Mouse (Mus musculus): ENCODE measurements around the gene Gm42906. TPM values are rescaled to one million over a fixed set of nuclear protein-coding genes. Genes with fewer than 3 reads are reported as not detected.
A peak's percentile ranks its signal among the peaks of the same experiment; 100 is the strongest.

Gene Gm42906
- polyA plus RNA-seq, 1 experiment from 2014 or later: not detected

DNA sequence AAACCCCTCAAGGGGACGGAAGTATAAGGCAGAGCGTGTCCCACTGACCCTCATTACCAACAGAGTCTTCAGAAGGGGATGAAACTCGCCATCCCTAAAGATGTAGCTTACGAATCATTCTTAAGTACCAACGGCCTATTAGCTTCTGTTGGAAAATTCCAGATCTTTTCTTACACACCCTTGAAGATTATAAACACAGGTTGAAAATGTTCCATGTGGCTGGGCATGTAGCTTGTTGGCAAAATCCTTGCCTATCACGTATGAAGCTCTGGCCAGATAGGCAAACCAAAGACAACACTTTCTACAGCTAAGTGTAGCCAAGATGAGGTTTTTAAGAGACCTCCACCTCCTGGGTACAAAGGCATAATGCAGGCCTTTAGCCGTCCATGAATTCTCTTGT is 319.0 kb downstream of the Gm42906 start:
- Histone ChIP-seq H3K4me3 (no peak overlapping the region), H3K36me3 (no peaks in the 10 kb centered on the region), H3K27ac (no peak overlapping the region), H3K9ac (no peak overlapping the region), H3K9me3 (replicated peaks) (no peaks in the 10 kb centered on the region), H3K4me2 (0 out of 2 replicates have a peak overlapping the region, but pooled peaks have one; percentile 41), H3K27me3 (replicated peaks) (no peaks in the 10 kb centered on the region), H3K4me1 (peaks cover 5% of the 10 kb centered on the region; the same call in 1 of the 2 replicates)
- 68% methylated on average over 7 of the region's 7 CpGs for WGBS (ENCODE audit: insufficient replicate concordance)
- ATAC-seq: no peak

DNA sequence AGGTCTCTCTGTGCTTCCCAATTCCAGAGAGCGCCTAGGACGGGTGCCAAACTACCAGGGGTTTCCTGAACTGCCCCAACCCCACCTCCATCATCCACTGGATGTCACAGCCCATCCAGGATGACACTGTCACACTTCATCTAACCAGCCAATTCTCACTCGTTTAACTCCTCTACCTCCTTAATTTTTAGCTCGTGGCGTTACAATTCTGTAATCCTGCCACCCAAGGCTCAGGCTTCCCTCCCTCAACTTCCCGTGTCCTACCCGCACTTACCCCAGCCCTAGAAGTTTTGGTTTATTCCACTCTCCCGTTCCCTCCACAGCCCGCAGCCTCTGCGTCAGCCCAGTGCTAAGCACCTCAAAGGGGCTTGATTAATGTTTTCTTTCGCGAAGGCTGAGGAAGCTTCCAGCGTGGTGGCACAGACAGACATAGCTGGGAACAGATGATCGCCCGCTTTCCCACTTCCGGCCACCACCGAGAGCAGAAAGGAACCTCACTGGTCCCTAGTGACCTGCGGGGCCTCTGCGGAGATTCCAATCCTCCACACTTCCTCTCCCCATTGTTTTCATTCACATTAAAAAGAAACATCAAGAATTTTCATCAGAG is 319.6 kb downstream of the Gm42906 start:
- Histone ChIP-seq H3K27ac (no peak overlapping the region), H3K9ac (0 out of 2 replicates have a peak overlapping the region, but pooled peaks have one; percentile 27), H3K36me3 (no peaks in the 10 kb centered on the region), H3K27me3 (replicated peaks) (no peaks in the 10 kb centered on the region), H3K4me1 (peaks cover 5% of the 10 kb centered on the region; the same call in 1 of the 2 replicates), H3K4me3 (no peak overlapping the region), H3K9me3 (replicated peaks) (no peaks in the 10 kb centered on the region), H3K4me2 (peak overlapping the region; percentile 41)
- ATAC-seq: no peak
- WGBS (ENCODE audit: insufficient replicate concordance): 24% methylated on average over 19 of the region's 19 CpGs

DNA sequence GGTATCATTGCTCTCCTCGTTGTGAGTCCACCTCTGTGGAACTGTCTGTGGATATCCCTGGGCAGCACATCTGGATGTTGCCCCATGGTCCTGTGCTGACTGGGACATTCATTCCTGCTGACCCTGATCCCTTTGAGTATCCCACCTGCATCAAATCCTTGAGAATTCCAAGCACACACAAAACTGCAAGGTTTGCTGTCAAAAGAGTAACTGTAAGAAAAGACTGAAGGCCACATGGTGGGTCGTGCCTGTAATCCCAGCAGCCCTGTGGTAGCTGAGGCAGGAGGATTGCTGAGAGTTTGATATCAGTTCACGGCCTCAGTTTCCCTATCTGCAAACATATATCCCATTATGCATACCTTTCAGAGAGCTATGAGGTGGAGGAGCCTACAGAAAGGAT is 321.1 kb downstream of the Gm42906 start:
- Histone ChIP-seq H3K27me3 (replicated peaks) (no peaks in the 10 kb centered on the region), H3K27ac (no peak overlapping the region), H3K36me3 (no peaks in the 10 kb centered on the region), H3K4me2 (no peak overlapping the region), H3K4me3 (no peak overlapping the region), H3K9me3 (replicated peaks) (no peaks in the 10 kb centered on the region), H3K9ac (no peak overlapping the region), H3K4me1 (peaks cover 5% of the 10 kb centered on the region; the same call in 1 of the 2 replicates)
- ATAC-seq: no peak
- WGBS (ENCODE audit: insufficient replicate concordance): 65% methylated on average over 3 of the region's 3 CpGs

DNA sequence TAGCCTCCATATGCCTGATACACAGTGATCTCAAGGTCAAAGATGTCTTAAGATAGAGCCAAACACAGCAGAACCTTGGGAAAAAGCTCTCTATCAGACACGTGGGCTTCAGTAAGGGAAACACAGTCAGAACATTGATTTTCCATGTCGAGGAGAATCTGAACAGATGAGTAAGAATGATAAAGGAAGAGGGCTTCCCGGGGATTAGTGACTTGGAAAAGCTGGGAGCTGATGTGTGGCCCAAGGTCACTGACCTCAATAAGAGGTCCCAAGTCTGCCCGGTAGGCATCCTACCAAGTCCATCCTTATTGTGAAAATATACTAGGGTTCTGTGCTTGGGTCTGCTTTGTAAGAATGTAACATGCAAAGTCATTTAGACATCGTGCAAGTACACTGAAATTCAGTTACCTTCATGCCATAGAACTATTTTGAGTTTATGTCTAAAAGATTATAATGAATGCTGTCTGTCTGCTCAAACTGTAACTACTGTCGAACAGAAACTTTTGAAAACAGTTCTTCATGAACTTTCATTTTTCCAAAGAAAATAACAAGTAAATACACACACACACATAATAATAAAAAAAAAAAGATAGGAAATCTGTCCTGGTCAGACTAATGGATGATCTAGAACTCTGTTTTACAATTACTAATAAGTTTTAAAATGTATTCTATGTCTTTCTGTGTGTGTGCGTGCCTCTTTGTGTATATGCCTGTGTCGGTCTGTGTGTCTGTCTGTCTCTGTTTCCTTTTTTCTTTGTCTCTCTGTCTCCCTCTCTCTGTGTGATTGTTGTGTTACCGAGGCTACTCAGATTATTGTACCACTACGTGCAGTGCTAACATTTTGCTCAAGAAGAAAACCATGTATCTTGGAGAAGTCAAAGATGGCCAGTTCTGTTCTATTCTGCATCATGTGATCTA is 322.6 kb downstream of the Gm42906 start:
- H3K9me3 ChIP-seq (replicated peaks): no peaks in the 10 kb centered on the region
- H3K36me3 ChIP-seq: no peaks in the 10 kb centered on the region
- no peaks in the 10 kb centered on the region for H3K27me3 ChIP-seq (replicated peaks)
- H3K4me2 ChIP-seq: no peak overlapping the region
- H3K4me3 ChIP-seq: no peak overlapping the region
- H3K4me1 ChIP-seq: peaks cover 5% of the 10 kb centered on the region; the same call in 1 of the 2 replicates
- WGBS (ENCODE audit: insufficient replicate concordance): 60% methylated on average over 10 of the region's 10 CpGs
- ATAC-seq: no peak
- H3K27ac ChIP-seq: no peak overlapping the region
- no peak overlapping the region for H3K9ac ChIP-seq

DNA sequence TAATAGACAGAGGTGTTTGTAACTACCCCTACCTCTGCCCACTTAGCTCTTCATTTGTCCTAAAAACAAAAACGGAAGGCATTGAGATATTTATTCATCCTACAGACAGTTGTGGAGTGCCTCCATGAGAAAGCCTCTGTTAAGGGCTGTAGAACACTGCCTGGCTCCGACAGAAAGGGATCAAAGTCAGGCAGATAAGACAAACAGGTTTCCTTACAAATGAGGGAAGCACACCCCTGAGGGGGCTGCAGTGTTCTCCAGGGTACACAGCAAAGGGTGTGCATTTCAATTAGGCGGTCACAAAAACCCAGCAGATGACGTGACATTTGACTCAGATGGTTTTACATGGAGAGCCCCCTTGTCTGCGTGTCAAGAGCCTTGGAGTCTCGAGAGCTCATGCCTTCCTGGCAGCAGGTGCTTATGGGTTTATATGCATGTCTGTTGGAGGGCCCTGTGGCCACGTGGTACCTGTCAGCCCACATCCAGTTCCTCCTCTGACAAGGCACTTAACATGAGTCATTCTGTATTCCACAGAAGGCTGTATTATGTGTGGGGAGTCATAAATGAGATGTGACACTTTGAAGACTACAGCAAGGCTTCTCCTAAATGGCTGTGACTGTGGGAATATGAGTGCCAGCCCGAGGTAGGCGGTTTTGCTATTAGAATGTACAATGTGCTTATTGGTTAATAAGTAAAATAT is 323.5 kb downstream of the Gm42906 start:
- no peak for ATAC-seq
- Histone ChIP-seq H3K4me3 (no peak overlapping the region), H3K4me1 (peaks cover 5% of the 10 kb centered on the region; the same call in 1 of the 2 replicates), H3K36me3 (no peaks in the 10 kb centered on the region), H3K4me2 (no peak overlapping the region), H3K27me3 (replicated peaks) (no peaks in the 10 kb centered on the region), H3K27ac (no peak overlapping the region), H3K9ac (no peak overlapping the region), H3K9me3 (replicated peaks) (no peaks in the 10 kb centered on the region)
- WGBS (ENCODE audit: insufficient replicate concordance): 45% methylated on average over 9 of the region's 9 CpGs

DNA sequence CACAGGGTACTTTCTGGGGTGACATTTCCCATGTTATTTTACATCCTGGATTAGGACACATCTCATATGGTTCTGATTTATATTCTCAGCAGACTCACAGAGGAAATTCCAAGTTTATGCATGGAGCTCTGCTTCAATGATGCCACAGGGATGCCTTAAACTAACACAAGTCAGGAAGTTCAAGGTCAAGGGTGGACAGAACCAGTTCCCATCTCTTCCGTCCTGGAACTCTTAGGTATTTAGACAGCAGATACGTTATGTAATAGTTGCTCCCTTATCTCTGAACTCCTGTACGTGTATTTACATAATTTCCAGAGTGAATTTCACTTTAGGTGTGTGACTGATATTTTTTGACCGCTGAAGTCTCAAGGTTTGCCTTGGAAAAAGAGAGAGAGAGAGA is 324.7 kb downstream of the Gm42906 start:
- H3K4me3 ChIP-seq: no peak overlapping the region
- 42% methylated on average over 4 of the region's 4 CpGs for WGBS (ENCODE audit: insufficient replicate concordance)
- H3K36me3 ChIP-seq: no peaks in the 10 kb centered on the region
- H3K27ac ChIP-seq: no peak overlapping the region
- peaks cover 2% of the 10 kb centered on the region; the same call in 1 of the 2 replicates for H3K4me1 ChIP-seq
- ATAC-seq: no peak
- H3K27me3 ChIP-seq (replicated peaks): no peaks in the 10 kb centered on the region
- no peak overlapping the region for H3K9ac ChIP-seq
- no peak overlapping the region for H3K4me2 ChIP-seq
- no peaks in the 10 kb centered on the region for H3K9me3 ChIP-seq (replicated peaks)

DNA sequence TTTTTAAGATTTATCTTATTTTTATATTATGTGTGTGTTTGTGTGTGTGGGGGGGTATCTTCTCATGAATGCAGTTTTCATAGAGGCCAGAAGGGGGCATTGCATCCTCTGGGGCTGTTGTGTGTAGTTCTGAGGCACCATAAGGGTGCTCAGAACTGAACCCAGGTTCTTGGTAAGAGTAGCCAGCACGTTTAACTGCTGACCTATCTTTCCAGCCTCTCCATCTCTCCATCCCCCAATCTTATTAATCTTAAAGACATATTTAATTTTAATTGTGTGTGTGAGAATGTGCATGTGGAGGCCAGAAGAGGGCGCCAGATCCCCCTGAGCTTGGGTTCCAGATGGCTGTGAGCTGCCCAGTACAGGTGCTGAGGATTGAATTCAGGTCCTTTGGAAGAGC is 325.7 kb downstream of the Gm42906 start:
- Histone ChIP-seq H3K9ac (no peak overlapping the region), H3K9me3 (replicated peaks) (no peaks in the 10 kb centered on the region), H3K27me3 (replicated peaks) (no peaks in the 10 kb centered on the region), H3K4me2 (no peak overlapping the region), H3K4me1 (no peaks in the 10 kb centered on the region), H3K36me3 (no peaks in the 10 kb centered on the region), H3K4me3 (no peak overlapping the region), H3K27ac (no peak overlapping the region)
- ATAC-seq: 0 out of 2 replicates have a peak, but pooled peaks have one; percentile 24
- 35% methylated on average over 2 of the region's 2 CpGs for WGBS (ENCODE audit: insufficient replicate concordance)

DNA sequence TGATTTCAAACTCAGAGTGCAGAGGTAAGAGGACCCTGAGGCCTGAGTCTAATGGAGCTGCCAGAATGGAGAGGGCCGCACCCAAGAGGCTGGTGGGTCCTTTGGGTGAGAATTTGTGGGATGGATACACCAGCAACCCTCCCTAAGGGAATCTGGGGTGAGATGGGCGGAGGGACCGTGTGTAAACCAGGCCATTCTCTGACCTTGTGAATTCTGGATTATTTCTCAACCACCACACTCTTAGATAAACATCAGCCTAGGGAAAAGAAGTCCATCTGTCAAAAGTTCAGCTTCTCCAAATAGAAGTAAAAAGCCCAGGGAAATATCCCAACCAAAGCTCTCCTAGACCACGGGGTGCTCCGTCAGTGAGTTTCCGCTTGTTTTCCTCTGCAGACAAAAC is 332.0 kb downstream of the Gm42906 start:
- no peaks in the 10 kb centered on the region for H3K4me1 ChIP-seq
- no peak overlapping the region for H3K4me2 ChIP-seq
- 76% methylated on average over 6 of the region's 6 CpGs for WGBS (ENCODE audit: insufficient replicate concordance)
- 0 out of 2 replicates have a peak, but pooled peaks cover 3% of the 10 kb centered on the region for H3K36me3 ChIP-seq
- no peak overlapping the region for H3K9ac ChIP-seq
- no peak overlapping the region for H3K4me3 ChIP-seq
- no peaks in the 10 kb centered on the region for H3K9me3 ChIP-seq (replicated peaks)
- ATAC-seq: peak; percentile 57; the same call in 1 of the 2 replicates
- H3K27ac ChIP-seq: peak overlapping the region; percentile 59; the same call in 1 of the 2 replicates
- H3K27me3 ChIP-seq (replicated peaks): no peaks in the 10 kb centered on the region

DNA sequence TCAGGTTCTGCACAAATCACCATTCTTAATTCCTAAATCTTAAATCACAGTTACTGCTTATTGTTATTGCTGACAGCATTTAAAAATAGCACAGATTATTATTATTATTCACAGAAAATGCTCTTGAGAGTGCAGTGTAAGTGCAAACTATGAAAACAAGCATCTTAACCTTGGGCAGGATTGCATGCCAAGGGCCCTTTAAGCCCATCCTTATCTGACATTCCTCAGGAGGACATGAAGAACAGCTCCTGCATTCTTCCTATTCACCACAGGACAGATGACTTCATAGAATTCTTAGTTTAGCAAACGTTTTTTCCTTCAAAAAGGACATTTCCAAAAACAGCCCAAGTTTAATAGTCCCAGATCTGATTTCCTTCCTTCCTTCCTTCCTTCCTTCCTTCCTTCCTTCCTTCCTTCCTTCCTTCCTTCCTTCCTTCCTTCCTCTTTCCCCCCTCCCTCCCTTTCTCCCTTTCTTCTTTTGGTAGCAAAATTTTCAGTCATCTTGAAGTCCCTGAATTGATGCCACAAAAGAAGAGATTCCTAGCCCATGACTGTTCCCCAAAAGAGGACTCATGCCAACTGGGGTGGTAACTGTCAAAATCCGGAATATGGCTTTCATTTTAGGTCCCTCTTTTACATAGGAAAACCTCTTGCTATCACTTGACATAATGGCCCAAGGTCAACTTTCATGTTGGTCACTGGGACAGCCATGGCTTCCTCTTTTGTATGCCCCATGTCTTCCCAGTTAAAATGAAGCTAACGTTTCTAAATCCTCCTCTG is 334.9 kb downstream of the Gm42906 start:
- Histone ChIP-seq H3K4me2 (no peak overlapping the region), H3K9ac (no peak overlapping the region), H3K36me3 (0 out of 2 replicates have a peak, but pooled peaks cover 3% of the 10 kb centered on the region), H3K4me3 (no peak overlapping the region), H3K27ac (no peak overlapping the region), H3K4me1 (no peaks in the 10 kb centered on the region), H3K27me3 (replicated peaks) (no peaks in the 10 kb centered on the region), H3K9me3 (replicated peaks) (no peaks in the 10 kb centered on the region)
- no peak for ATAC-seq
- WGBS (ENCODE audit: insufficient replicate concordance): 37% methylated on average over 3 of the region's 3 CpGs

DNA sequence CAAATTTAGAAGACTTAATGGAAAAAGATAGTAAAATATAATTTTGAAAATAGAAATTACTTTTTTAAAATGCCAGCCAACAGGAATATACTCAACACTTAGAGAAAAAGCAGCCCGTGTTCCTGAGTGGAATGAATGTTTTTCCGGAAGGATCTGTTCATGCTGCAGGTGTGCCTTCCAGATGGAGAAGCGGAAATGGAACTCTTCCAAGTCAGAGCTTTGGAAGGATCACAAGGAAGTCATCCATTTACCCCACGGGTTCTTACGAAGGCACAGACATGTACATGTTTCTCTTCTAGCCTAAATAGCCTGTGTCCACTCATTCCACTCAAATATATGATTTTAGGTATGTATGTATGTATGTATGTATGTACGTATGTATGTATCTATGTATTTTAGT is 337.0 kb downstream of the Gm42906 start:
- WGBS (ENCODE audit: insufficient replicate concordance): 75% methylated on average over 6 of the region's 6 CpGs
- peaks cover 4% of the 10 kb centered on the region; the same call in 1 of the 2 replicates for H3K4me1 ChIP-seq

DNA sequence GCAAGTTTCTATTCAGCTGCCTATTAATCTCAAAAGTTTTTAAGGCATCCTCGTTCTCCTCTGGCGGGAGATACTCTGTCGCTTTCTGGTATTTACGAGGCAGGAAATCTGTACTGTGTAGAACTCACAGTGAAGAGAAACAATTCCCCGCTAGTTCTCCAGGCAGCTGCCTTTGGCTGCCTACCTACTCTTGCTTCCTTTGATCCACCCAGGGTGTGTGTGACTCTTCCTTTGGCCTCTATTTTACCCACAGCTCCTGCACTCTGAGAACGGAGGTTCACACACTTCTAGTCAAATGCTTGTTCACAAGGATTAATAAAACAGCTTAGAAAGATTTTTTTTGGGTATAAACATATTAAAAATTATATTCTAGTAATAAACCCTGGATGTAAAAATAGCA is 338.8 kb downstream of the Gm42906 start:
- WGBS (ENCODE audit: insufficient replicate concordance): 70% methylated on average over 6 of the region's 6 CpGs
- ATAC-seq: no peak

More for the DNA sequence above, 337.0 kb downstream of the Gm42906 start:
- H3K27me3 ChIP-seq (replicated peaks): no peaks in the 10 kb centered on the region
- H3K36me3 ChIP-seq: 0 out of 2 replicates have a peak, but pooled peaks cover 3% of the 10 kb centered on the region
- H3K4me3 ChIP-seq: no peak overlapping the region
- no peaks in the 10 kb centered on the region for H3K9me3 ChIP-seq (replicated peaks)
- no peak overlapping the region for H3K4me2 ChIP-seq
- H3K27ac ChIP-seq: no peak overlapping the region
- H3K9ac ChIP-seq: no peak overlapping the region
- ATAC-seq: no peak

More for the DNA sequence above, 338.8 kb downstream of the Gm42906 start:
- Histone ChIP-seq H3K27ac (no peak overlapping the region), H3K9ac (no peak overlapping the region), H3K27me3 (replicated peaks) (no peaks in the 10 kb centered on the region), H3K4me1 (peaks cover 4% of the 10 kb centered on the region; the same call in 1 of the 2 replicates), H3K4me3 (no peak overlapping the region), H3K4me2 (no peak overlapping the region), H3K9me3 (replicated peaks) (no peaks in the 10 kb centered on the region), H3K36me3 (0 out of 2 replicates have a peak, but pooled peaks cover 3% of the 10 kb centered on the region)

Data from liver, embryonic 12.5 days (tissue).